Mouse (Mus musculus) ES-Bruce4 (cell line): Measurements from ENCODE around the gene Ibsp.

Experiments
- CTCF ChIP-seq: IDR thresholded peaks from one replicate; pipeline ENCODE4 v1.8.1; 2011; ENCODE audit warnings: low read depth, low read length
- EP300 ChIP-seq: IDR thresholded peaks from 2 replicates; pipeline ENCODE4 v1.6.1; 2011; ENCODE audit warnings: low read depth, low read length; ENCODE audit not compliant: insufficient read depth
- POLR2A ChIP-seq: IDR thresholded peaks from one replicate; pipeline ENCODE4 v1.8.1; 2011; ENCODE audit warnings: low read length; ENCODE audit not compliant: insufficient read depth

DNA sequence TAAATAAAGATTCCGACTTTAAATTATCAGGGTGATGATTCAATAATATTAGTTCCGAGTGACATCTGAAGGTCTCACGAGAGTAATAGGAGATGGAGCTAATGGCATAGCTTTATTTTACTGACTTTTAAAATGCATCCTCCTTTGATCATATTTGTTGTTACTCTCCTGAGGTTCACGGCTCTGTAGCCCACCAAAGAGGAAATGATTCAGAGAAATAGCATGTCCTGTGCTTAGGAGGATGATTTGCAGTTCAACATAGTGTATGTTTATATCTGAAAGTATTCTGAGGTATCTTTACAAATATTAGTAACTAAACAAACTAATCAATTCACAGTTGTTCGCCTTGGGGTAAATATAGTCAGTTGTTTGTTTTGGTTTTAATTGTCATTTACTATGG lies 58.6 kb downstream of the Ibsp start:
- TF ChIP-seq CTCF (no peak), POLR2A (no peak), EP300 (no peak)
